ENCODE assay signal across 10 mouse cellular contexts in genomic region chr7:145211680-145212659, GRCm38 (mm10). TPM values are rescaled to one million over a fixed set of nuclear protein-coding genes. Genes with fewer than 3 reads are reported as not detected.
DNase-seq lines count a peak whose midpoint lies in the region; ATAC-seq lines count a peak whose summit lies in the region.
"Had no signal": no experiment of that assay in that cellular context is flagged by ENCODE, and none has a peak within 500 bp of the region (broad histone marks: within the 10 kb centered on the region; RNA-seq: fewer than 3 reads in every experiment).

No protein-coding gene starts in this region.

- H3K36me3 ChIP-seq in hindbrain, embryonic 14.5 days (replicated peaks; ENCODE audit: control insufficient read depth, insufficient read depth) = no peaks in the 10 kb centered on the region
- no peaks in the 10 kb centered on the region for H3K36me3 ChIP-seq in midbrain, embryonic 12.5 days
- H3K36me3 ChIP-seq: liver, embryonic 12.5 days had no signal

- H3K27ac ChIP-seq in hindbrain, embryonic 14.5 days = no peak overlapping the region
- peak overlapping the region; percentile 91 for H3K27ac ChIP-seq in midbrain, embryonic 12.5 days (replicated peaks)
- H3K27ac ChIP-seq: liver, embryonic 12.5 days had no signal

- peaks cover 10% of the 10 kb centered on the region for H3K4me1 ChIP-seq in hindbrain, embryonic 14.5 days (replicated peaks; ENCODE audit: control insufficient read depth, insufficient read depth, low read length)
- peaks cover 46% of the 10 kb centered on the region for H3K4me1 ChIP-seq in midbrain, embryonic 12.5 days

- no peak overlapping the region for H3K4me3 ChIP-seq in hindbrain, embryonic 14.5 days (replicated peaks; ENCODE audit: low read length)
- no peak overlapping the region for H3K4me3 ChIP-seq in midbrain, embryonic 12.5 days
- H3K4me3 ChIP-seq: liver, embryonic 12.5 days had no signal

- no peak for ATAC-seq in hindbrain, embryonic 14.5 days (ENCODE audit: low FRiP score)
- ATAC-seq in midbrain, embryonic 12.5 days (ENCODE audit: low FRiP score, low read depth) = peak; percentile 90
- no peak for ATAC-seq in megakaryocyte-erythroid progenitor cell, adult 5-6 weeks (replicated peaks; ENCODE audit: low FRiP score, low TSS enrichment, poor library complexity, severe bottlenecking)
- ATAC-seq: liver, embryonic 12.5 days had no signal

- no peaks in the 10 kb centered on the region for H3K9me3 ChIP-seq in hindbrain, embryonic 14.5 days (ENCODE audit: control insufficient read depth, low read length)
- no peaks in the 10 kb centered on the region for H3K9me3 ChIP-seq in midbrain, embryonic 12.5 days
- H3K9me3 ChIP-seq: liver, embryonic 12.5 days had no signal

- WGBS in hindbrain, embryonic 14.5 days = 16% methylated on average over 14 of the region's 14 CpGs
- 8% methylated on average over 14 of the region's 14 CpGs for WGBS in midbrain, embryonic 12.5 days

- DNase-seq in ZHBTc4 (ENCODE audit: low read depth, low spot score) = peak; percentile 29
- peak; percentile 60 for DNase-seq in embryo, embryonic 9.5 days (ENCODE audit: extremely low spot score)
- peak; percentile 29 for DNase-seq in hindbrain, embryonic 14.5 days (ENCODE audit: low spot score)
- DNase-seq in gastrocnemius, postnatal 4 days (ENCODE audit: low spot score in 2 of 2) = no peak
- DNase-seq in layer of hippocampus, postnatal 36 days = no peak
- DNase-seq: cerebellum, adult 11 months; heart, adult 18-20 months had no signal

- no peak overlapping the region for H3K4me2 ChIP-seq in hindbrain, embryonic 14.5 days (replicated peaks)
- peak overlapping the region; percentile 19; the same call in 1 of the 2 replicates for H3K4me2 ChIP-seq in midbrain, embryonic 12.5 days (replicated peaks)
- H3K4me2 ChIP-seq: liver, embryonic 12.5 days had no signal

- no peak overlapping the region for H3K9ac ChIP-seq in hindbrain, embryonic 14.5 days
- H3K9ac ChIP-seq in midbrain, embryonic 12.5 days (replicated peaks) = peak overlapping the region; percentile 43
- H3K9ac ChIP-seq: liver, embryonic 12.5 days had no signal

- no peaks in the 10 kb centered on the region for H3K27me3 ChIP-seq in hindbrain, embryonic 14.5 days (ENCODE audit: control insufficient read depth, insufficient read depth, low read length)
- peaks cover 6% of the 10 kb centered on the region; the same call in 1 of the 2 replicates for H3K27me3 ChIP-seq in midbrain, embryonic 12.5 days
- H3K27me3 ChIP-seq: liver, embryonic 12.5 days had no signal

RNA-seq across cellular contexts. Expression of gene 1810010D01Rik, which starts 4.1 kb away (rescaled TPM):
- polyA plus RNA-seq in hindbrain, embryonic 14.5 days (2014; fragmentation: Nextera tagmentation; extraction: Ambion mirVana) = not detected in 2 replicates
- 0.20 TPM in 1 of 2 replicates, not detected in the other for polyA plus RNA-seq in midbrain, embryonic 12.5 days (2016; fragmentation: Nextera tagmentation; extraction: Ambion mirVana)
- total RNA-seq in gastrocnemius, postnatal 4 days (2021) = under 1 TPM in 1 of 2 experiments, not detected in 1; 0.31 TPM
- 0.45 TPM in 1 of 2 replicates, not detected in the other for total RNA-seq in megakaryocyte-erythroid progenitor cell, adult 5-6 weeks (2014; fragmentation: Nextera tagmentation)
- total RNA-seq in megakaryocyte-erythroid progenitor cell, adult 5-6 weeks (2017) = not detected in 2 replicates
- total RNA-seq in layer of hippocampus, postnatal 36 days (2021) = 1 to 10 TPM; 1.3 to 1.7 TPM

Comparison
In these comparisons a context has a peak if more than half of its experiments do, and no peak if none do; other contexts are left out.
1. DNase-seq: peak in ZHBTc4 (single experiment), embryo, embryonic 9.5 days (single experiment) and hindbrain, embryonic 14.5 days (single experiment); none in gastrocnemius, postnatal 4 days (0 of 2) and layer of hippocampus, postnatal 36 days (0 of 2).